Mouse (Mus musculus): ENCODE results near the gene Uaca. TPM values are rescaled to one million over a fixed set of nuclear protein-coding genes. Genes with fewer than 3 reads are reported as not detected.

Gene Uaca
- total RNA-seq, 1 experiment from 2014 or later, result 42.3 TPM

DNA sequence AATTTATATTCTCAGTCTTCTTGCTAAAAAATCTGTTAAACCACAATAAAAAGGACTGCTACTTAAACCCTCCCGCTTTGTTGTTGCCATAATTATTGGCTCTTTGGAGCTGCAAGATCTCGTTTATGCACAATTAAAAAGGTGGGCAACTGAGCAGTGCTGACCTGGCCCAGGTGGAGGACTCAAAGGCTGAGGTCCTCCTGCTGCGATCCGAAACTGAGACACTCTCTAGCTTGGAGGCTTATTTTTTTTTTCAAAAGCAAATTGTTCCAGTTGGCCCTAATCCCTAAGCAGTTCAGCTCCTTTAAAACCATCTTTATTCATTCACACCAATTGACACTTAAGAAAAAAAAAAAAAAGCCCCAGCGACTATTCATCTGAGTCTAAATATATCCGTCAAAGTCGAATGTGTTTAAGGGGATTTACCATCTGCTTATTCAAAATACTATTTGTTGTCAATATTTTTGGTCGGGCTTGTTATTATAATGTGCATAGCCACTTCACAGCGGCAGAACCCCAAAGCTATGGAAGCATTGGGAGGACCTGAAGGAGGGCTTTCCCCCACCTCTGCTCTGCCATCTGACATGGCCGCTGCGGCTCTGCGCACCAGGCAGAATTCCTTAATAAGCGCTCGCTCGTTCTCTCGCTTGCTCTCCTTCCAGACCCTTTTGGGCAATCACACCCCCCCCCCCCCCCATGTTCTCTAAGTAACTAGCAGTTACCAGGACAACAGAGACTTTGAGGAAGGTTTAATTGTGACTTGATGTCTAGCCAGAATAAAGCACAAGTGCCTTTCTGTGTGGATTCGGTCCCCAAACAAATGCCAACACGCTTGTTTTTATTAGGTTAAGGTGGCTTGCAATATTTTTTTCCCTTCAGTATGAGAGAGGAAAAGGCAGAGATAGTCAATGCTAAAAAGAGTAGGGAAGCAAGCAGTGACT lies 92.4 kb downstream of the Uaca start:
- no peak for DNase-seq

DNA sequence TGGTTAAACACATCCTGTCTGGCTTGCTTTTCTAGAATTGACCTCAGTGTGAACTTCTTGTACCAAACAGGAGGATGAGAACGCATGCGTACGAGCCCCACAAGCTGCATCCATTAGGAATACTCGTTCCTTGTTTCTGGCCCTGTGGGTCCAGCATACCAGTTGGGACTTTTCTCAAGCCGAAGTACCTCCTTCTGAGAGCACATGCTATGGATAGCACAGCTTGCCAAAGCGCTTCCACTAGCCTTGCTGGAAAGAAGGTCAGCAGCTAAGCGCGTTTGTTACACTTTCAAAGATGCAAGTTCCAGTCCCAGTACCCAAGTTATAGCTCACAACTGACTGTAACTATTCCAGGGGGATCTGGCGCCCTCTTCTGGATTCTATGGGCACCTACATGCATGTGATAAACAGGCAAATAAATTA lies 93.1 kb downstream of the Uaca start:
- DNase-seq, result no peak

DNA sequence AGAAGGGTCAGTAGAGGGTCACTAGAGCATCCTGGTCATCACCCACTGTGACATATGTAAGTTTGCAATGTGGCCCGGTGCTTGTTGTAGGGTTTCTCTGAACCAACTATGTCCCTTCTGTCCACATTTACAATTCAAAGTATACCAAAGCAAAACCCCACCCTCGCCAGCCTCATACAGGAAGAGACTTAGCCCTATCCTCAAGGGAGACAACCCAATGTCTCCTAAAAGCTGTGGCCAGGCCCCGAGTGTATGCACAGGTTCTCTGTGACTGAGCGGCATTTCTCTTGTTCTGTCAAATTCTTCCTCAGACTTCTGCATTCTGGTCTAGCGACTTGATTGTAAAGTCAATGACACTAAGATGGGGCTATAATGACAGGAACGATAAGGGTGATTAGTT lies 99.2 kb downstream of the Uaca start:
- no peak for DNase-seq

DNA sequence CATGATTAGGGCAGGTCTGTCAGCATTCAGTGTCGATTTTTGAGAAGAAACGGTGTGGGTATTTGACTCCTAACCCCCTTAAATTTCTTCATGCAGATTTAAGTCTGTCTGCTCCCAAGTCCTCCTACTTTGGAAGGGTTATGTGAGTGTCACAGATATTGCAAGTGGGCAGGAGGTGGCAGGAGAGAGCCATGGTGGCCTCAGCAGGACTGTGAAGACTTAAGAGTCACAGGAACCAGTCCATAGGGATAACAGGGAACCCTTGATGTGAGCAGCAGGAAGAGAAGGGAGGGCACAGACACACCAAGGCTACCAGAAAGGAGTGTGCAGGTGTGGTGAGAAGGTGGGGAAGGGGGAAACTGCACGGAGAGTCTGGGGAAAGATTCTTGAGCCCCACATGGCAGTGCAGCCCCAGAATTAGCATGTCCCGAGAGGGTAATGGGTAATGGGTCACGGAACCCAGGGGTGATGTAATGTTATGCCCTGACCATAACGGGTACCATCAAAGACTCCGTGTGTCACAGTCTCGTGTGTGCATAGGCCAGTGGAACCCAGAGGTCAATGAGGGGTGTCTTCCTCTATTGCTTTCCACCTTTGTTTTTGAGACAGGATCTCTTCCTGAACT lies 101.3 kb downstream of the Uaca start:
- DNase-seq, result peak; percentile 84

DNA sequence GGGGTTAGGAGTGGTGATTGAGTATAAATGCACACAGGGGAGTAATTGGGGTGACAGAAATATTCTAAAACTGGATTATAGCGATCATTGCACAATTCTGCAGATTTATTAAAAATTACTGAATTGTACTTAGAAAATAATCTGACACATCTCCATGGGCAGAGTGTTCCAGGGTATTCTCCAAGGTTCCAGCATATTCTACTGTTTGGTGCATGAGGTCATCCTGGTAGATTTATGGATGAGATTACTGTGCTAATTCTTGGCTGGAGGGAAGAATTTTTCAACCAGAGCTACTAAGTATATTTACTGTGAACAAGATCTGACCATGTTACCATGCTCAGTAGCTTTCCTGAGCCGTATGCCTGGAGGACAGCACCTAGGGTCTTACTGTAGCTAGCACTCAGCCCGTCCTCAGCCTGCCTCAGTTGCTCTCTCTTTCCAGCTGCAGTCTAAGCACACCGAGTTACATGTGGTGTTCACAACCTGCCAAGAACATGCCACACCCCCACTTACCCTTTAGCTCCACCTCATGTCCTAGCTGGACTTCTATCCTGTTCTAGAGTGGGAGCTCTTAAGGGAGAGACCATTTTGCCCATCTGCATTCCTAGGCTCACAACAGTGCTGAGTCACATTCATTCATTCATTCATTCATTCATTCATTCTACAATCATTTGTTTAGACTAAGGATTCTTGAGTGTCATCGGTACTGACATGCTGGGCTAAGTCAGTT lies 104.1 kb downstream of the Uaca start:
- DNase-seq, result no peak

DNA sequence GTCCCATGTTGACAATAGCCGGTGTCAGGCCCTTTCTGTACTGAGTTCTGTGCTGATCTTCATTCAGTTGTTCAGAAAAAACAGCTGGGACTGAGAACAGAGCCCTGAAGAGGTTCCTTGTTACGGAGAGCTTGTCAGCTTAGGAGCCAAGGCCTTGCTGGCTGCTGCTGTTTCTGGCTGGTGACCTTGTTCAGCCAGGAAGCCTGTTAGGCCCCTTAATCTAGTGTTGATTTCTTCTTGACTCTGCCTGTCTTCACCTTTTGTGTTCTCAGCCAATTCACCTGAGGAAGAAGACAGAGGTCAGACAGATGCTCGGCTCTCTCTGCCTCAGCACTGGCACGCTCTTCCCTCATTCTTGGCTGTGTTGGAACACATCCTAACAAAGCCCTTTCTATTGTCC lies 104.9 kb downstream of the Uaca start:
- no peak for DNase-seq

DNA sequence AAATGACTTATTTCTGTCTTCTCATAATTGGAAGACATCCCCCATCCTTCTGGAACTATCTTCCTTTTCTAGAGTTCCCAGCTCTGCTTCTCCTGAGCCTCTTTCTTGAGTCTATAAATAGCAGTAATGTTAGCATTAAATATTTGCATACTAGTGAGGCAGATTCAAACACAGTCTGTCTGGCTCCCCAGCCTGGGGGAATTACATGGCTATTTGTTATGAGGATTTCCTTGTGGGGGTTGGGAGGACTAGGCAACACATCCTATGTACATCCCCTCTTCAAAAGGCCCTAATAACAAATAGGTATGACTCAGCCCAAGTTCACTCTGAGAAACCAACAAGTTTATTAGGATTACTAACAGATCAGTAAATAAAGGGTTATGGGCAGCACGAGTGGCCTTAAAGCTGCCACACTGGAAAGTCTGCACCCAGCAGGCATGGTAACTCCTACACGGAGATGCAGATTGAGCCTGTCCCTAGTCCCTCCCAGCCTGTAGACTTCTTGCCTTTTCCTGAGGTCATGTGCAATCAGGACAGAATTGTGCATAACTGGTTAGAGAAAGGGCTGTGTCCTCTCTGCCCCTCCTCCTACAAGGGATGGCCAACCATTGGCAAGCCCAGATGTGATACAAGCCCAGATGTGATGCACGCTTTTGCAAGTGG lies 105.6 kb downstream of the Uaca start:
- DNase-seq, result no peak

DNA sequence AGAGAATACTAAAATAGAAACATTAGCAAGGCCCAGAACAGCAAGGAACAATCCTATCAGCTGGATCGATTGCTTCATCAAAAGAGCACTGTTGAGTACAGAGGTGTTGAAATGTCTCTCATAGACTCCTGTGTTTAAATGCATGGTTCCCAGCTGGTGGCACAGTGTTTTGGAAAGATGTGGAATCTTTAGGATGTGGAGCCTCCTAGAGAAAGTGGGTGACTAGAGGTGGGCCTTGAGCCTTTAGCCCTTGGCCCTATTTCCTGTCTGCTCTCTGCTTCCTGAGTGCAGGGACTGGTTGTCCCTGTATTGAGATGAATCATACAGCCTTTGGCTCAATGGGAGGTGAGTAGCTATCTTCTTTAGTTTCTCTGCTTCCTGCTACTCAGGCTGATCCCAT lies 117.9 kb downstream of the Uaca start:
- DNase-seq, result no peak

DNA sequence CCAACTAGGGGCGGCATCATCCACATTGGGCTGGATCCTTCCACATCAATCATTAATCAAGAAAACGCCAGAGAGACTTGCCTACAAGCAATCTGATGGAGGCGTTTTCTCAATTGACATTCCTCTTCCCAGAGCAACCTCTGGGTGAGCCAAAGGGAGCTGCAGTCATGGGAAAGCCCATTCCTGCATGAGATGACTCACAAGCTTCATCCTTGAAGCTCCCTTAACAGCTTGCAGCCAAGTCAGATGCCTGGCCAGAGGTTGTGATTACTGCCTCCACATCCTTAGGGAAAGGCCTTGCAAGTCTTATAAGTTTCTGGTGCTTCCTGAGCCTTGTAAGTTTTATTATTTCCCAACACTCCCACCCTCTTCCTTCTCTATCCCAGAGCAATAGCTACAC lies 119.3 kb downstream of the Uaca start:
- peak; percentile 29 for DNase-seq

DNA sequence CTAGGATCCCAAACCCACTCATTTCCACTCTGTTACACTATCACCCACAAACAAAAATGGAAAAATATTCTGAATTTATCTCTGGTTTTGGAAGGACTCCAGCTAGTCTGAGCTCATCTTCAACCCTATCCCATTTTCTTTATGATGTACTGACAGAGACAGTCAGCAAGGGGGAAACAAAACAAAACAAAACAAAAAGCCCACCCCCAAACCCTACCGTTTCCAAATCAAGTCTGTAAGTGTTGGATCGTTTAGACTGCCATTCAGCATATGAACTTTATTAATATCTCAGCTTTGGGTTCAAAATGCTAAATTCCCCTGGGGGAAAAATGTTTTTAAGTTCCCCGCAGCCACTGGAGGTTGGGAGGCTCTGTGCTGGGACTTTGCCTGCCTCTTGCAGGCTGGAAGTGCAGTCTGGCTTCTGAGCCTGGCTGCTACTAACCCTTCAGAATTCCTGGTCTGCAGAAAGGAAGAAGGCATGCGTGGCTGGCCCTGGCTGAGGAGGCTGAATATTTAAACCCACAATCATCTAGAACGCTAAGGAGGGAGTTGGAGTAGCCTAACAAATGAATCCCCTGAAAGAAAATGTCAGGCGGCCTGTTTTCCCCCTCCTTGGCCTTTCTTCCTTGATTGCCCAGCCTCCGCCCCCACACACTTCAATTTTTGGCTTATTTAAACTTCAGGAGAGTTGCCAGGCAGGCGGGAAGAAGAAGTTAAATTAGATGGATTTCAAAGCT lies 125.8 kb downstream of the Uaca start:
- DNase-seq, result no peak

DNA sequence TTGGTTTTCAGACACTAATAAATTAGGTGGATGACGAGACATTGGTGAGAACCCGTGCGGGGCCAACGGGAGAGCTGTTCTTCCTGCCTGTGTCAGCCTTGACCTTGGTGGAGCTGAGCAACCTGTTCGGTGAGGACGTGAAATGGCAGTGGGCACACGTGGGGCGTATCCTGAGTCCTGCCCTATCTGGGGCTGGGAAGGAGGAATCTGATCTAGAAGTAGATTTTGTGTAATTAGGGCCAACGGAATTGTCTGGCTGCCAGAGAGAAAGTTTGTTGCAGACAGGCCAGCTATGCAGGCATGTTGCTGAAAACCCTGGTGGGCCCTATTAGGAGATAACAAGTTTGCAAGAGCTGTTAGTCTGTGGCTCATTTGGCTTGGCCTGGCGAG lies 126.3 kb downstream of the Uaca start:
- DNase-seq, result peak; percentile 68

DNA sequence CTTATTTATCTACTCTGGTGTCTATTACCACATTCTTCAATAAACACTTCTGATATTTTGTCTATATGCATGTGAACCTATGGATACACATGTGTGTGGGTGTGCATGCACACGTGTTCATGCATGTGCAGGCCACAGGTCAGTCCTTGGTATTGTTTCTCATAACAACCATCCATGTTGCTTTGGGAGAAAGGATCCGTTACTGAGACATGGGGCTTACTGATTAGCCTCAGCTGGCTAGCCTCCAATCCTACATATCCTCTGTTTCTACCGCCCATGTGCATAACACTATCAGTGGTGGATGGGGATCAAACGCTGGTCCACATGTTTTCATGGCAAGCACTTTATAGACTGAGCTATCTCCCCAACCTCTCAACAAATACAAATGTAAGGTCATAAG lies 126.9 kb downstream of the Uaca start:
- no peak for DNase-seq

DNA sequence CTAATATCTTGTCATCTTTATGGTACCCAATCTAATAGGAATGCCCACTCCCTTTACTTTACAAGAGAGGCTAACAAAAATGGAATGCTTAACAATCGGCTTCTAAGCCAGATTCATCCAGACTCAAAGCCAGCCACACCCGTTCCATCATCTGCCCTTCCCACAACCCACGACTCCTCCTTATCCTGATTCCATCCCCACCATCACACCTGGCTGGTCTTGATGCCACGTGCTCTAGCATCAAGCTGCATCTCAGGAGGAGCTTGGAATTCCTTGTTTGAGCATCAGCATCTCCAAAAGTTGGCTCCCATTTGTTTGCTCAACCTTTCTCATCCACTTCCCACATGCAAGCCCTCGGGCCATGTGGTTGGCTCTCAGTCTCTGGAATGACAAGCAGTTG lies 127.5 kb downstream of the Uaca start:
- no peak for DNase-seq

DNA sequence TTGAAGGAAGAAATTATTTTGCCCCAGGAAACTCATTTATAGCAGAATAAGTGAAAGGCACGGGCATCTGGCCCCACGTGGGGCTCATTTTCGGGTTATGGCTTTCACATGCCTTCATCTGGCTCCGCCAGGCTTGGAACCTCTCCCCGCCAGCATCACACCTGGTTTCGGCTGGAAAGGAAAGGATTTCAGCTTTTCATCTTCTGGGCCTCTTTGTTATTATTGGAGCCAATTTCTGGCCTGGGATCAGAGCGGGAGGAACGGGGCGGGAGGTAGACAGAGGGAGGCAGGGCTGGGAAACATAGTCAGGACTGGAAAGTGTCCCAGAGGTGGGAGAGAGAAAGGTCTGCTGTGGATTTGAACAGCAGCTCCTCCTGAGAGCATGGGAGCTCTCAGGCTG lies 132.0 kb downstream of the Uaca start:
- DNase-seq, result no peak

DNA sequence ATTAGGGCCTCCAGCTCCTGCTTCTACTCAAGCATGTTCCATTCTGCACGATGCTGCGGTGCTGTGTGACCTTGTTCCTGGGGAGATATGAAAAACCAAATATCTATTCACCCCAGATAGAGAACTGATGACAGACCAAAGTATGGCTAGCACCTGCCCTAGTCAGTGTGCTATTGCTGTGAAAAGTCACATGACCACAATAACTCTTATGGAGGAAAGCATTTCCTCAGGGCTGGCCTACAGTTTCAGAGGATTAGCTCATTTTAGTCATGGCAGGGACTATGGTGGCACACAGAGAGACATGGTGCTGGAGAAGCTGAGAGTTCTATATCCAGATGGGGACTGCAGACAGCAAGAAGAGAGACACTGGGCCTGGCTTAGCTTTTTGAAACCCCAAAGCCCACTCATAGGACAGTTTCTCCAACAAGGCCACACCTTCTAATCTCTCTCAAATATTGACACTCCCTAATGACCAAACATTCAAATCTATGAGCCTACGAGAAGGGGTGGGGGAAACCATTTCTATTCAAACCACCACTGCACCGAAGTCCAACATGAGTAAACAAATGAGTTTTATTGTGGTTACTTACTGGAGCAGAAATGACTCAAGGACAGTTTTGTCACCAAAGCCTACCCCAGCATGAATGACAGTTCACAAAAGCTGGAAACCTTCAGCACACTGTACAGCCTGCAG lies 135.1 kb downstream of the Uaca start:
- DNase-seq, result no peak

Other genes with a start within 250 kb of the Uaca start
- gene Lrrc49, start 106.4 kb upstream of the Uaca start, total RNA-seq (2021), result 21.0 and 24.2 TPM in 2 replicates
- 2.3 and 2.7 TPM in 2 replicates for gene Larp6, start 81.6 kb upstream of the Uaca start, total RNA-seq (2021)